Mouse (Mus musculus) gonadal fat pad, adult 2 months (tissue): Measurements from ENCODE around the gene Lin28a. TPM values are rescaled to one million over a fixed set of nuclear protein-coding genes. Genes with fewer than 3 reads are reported as not detected.
A peak's percentile ranks its signal among the peaks of the same experiment; 100 is the strongest.
"Not testable (repeated sequence)": the region's sequence is repeated elsewhere in the genome, so short reads cannot be mapped to it uniquely, and the experiment has no call there.

Experiments used
- DNase-seq: peaks from one replicate; pipeline ENCODE4 v3.0.0-alpha.2; 2012; ENCODE audit warnings: low read depth
- polyA plus RNA-seq: library from polyadenylated mRNA; depleted of rRNA; stranded (reverse); fragments of >200 nt; gene quantifications from 2 replicates; pipeline ENCODE4 v1.2.3, GENCODE M21; 2012

Gene Lin28a
- polyA plus RNA-seq, 1 experiment: not detected

DNA sequence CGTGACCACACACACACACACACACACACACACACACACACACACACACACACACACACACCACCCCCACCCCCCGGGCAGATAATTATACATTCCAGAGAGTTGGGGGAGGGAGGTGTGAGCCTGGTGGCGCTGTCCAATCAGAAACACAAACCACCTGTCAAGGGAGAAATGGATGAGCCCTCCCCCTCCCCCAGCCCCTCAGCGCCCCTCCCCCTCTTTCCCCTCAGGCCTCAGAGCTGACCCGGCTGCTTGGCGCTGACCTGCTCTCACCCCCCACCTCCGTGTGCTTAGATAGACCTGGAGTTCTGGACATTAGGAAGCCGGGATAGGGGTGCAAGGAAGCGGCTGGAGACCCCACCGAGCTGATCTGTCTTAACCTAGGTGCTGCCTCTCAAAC is 569 bp upstream of the Lin28a start:
- DNase-seq: no peak

DNA sequence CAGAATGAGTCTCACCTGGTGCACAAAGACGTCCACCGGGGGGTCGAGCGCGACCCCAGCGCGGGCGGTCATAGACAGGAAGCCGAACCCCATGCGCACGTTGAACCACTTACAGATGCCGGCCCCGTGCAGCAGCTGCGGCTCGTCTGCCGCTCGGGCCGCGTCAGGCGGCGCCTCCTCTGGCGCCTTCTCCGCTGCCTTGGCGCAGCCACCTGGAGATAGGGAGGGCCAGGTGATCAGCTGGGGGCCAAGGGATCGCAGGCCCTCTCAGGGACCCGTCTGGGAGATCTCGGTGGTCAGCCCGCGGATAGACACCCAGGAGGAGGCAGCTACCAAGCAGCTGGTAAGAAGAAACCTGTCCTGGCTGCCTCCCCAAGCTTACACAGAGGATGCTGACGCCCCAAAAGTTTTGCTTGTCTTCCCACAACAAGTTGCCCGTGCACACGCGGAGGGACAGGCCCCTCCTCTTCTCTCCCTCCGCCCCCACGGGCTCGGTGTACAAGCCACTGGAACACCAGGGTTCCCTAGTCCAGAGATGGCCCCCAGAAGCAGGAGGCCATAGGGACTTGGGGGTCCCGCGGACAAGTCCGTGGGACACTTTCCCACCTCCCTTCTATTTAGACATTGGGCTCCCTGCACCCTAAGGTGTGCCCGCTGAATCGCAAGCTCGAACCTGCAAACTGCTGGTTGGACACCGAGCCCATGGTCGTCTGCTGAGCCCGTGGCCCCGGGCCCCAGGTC is 433 bp downstream of the Lin28a start:
- DNase-seq: no peak

GRCm38 (mm10) chr4:134017201-134017865 is 1.3 kb downstream of the Lin28a start:
- DNase-seq: peak; percentile 36

DNA sequence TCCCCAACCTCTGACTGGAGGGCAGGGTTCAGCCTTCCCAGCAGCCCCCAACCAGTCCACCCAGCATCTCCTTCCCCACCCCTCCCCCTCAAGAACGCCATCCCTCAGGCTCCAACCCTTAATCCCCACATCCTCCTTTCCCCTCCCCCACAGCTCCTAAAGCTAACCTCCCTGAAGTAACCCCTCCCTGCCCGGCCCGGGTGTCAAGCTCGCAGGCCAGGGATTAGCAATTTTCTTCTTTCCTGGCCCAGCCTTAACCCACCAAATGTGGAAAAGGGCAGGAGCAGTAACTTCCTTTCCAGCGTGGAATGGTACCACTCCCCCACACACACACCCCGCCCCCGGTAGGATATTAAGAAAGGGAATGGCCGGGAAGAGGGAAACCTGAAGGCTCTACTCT is 1.9 kb downstream of the Lin28a start:
- DNase-seq: no peak

GRCm38 (mm10) chr4:134016208-134016607 is 2.4 kb downstream of the Lin28a start:
- no peak for DNase-seq

DNA sequence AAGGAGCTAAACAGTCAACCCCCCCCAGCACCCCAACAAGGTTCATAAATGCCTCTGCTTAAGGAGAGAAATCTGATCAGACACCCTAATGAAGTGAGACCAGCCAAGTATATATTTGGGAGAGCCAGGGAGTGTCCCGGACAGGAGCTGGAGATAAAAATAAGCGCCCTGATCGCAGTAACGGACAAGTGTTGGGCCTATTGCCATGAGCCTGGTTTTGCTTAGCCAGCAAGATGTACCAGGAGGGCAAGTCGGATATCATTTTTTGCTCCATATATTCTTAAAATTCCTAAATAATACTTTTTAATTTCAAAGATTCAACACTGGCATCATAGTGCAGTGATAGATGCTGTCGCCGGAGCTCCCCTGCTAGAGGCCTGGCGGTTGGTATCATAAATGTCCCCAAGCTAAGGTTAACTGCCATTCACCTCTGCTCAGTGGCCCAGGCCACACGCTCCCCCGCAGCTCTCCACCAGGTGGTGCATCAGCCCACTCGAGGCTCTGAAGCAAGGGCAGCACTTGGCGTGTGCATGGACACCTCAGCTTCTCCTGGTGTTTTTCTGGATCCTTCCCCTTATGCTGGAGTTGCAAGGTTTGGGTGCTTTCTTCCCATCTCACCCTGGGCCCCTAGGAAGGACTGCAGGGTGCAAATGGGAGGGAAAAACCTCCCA is 5.6 kb downstream of the Lin28a start:
- DNase-seq: no peak

- no peak for DNase-seq
Observed at GRCm38 (mm10) chr4:134011450-134012414, 6.9 kb downstream of the Lin28a start.

- no peak for DNase-seq
Observed at GRCm38 (mm10) chr4:134009709-134010108, 8.9 kb downstream of the Lin28a start.

GRCm38 (mm10) chr4:134006845-134007244 is 11.8 kb downstream of the Lin28a start:
- DNase-seq: no peak

DNA sequence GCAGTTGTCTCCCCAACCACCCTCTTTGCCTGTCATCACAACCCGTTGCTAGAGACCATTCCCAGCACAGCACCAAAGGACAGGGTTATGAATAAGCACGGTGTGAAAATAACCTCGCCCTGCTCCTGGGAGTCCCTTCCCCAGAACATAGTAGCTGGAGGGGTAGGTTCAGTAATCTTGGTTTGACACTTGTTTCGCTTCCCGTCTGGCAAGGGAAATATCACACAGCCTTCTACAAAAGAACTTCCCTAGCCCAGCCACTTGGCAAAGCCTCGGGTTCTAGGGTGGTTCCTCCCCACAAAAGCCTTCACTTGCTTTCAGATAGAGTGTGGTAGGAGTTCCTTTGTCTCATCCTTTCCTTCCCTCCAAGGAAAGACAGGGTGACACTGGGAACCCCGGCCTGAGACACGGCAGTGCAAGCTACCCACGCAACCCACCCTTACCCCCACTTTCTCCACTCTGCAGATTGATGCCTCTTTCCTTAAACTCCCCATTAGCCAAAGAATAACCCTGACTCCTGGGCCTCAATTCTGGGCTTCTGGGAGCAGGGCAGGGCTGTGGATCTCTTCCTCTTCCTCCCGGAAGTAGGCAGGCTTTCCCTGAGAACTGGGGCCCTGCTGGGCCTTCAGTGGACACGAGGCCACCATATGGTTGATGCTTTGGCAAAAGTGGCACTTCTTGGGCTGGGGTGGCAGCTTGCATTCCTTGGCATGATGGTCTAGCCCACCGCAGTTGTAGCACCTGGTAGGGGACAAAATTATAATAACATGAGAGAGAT is 12.9 kb downstream of the Lin28a start:
- no peak for DNase-seq

DNA sequence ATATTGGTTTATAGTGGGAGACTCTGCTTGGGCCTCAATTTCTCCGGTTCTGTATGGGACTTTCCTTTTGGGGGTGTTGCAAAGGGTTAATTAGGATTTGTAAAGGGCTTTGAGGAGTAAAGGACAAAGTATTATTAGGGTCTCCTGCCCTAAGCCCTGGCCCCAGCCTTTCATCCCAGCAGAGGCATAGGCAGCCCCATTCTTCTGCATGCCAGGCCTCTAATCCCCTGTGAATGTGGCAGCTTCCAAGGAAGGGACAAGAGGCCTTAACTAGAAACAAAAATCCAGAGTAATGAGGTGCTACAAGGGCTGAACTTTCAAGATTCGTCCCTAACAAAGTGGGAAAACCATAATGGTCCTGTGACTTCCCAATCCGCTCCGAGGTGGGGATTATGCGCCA is 15.7 kb downstream of the Lin28a start:
- DNase-seq: no peak

GRCm38 (mm10) chr4:134002246-134002645 is 16.4 kb downstream of the Lin28a start:
- DNase-seq: peak; percentile 52

DNA sequence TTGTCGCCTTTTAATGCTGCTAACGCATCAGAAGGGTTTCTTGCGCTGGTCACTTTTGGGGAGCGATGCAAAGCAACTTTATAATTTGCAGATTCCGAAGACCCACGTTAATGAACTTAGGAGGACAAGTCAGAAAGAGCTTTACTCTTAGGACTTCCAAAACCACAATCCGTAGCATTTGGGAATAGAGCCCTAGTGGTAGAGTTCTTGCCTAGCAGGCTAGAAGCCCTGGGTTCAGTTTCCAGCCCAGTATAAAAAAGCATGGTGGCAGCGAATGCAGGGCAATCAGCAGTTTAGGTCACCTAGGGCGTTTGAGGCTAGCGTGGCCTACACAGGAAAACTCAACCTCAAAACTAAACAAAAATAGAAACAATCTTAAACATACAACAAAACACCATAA is 16.9 kb downstream of the Lin28a start:
- no peak for DNase-seq

DNA sequence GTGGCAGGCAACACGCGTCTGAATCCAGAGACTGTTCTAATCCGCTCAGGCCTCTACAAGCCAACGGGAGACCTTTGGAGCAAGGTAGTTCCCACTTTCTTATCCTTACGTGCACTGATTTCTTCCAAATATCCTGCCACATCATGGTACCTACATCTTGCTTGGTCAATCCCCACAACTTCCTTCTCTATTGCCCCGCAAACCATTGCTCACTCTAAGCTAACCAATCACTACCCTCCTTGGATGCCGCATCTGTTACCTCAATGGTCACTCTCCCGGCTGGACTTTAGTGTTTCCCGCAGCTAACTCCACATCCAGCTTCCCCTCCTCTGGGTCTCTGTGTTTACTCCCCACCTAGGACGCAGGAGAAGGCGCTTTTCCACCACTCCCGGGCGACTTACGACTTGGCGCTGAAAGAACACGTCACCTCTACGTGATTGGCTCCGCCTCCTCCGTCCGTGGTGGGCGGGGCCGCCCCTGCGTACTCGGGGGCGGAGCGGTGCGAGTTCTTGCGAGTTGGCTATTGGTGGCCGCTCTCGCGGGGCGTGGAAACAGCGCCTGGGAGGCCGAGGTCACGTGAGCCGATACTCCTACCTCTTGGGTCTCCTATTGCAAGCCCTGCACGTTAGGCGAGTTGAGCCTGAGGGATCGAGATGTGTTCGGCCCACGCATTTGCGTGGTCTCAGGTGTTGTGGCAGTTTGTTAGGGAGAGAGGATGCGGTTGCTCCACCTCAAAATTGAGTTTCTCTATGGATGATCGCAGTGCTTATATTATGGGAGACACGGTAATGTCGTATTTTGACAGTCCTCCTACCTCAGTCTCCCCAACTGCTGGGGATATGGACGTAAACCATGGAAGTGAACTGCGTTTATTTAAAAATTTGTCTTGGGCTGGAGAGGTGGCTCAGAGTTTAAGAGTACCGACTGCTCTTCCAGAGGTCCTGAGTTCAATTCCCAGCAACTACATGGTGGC is 17.9 kb downstream of the Lin28a start, which contains the start of gene Dhdds:
TSS of gene Dhdds (minus strand) at position 453 of the 973 bp plus-strand sequence.
- peak; percentile 81 for DNase-seq

DNA sequence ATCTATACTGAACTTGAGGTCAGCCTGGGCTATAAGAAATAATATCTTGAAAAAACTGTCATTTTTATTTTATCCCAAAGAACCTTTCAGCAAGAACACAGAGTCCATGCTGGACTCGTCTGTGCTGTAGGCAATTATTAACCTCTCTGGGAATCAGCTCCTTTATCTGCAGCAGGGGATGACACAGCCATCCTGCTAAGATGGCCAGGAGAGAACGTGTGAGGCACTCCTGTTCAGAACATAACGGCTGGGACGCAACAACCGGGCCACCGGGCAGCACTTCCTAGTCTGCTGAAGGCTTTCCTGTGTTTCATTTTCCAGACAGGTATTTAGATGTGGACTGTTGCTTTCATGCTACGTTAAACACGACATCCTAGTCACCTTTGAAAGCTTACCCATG is 23.9 kb downstream of the Lin28a start:
- DNase-seq: no peak

DNA sequence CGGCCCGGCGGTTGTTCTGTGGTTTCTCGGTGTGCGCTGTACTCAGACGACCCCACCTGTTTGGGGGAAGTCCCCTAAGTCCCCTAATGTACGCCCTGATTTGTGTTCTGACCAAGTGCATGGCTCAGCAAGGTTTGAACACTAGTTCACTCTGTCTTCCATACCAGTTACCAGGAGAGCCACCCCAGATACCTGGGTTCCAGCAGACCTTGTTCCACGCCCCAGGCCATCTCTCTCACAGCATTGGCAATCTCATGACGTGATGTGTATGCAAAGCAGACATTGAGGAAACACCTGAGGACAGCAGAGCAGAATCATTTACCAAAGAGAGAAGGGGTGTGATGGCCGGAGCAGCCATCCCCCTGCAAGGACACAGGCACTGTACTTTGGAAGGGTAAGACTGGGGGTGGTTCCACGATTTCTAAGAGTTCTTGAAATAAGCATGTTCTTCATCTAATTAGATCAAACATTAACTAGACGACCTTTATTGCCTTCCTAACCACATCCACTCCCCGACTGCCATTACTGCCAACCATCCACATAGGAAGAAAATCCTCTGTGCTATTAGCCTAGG is 27.5 kb downstream of the Lin28a start:
- no peak for DNase-seq

DNA sequence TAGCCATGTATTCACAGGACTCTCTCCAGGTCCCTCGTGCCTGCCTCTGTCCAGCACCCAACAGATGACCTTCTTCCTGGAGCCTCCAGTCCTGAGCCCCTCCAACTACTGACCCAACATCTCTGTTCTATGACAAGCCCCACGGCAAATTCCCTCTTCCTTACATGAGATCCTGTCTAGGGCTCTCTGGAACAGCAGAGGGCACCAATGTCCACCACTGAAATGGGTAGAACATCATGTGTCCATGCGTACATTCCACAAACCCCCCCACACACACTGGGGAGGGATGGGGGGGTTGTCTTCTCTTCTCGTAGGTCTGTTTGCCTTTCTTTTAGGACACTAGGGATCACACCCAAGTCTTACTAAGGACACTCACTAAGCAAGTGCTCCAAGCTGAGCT is 28.6 kb downstream of the Lin28a start:
- DNase-seq: no peak

GRCm38 (mm10) chr4:133988289-133988688 is 30.4 kb downstream of the Lin28a start:
- DNase-seq: not testable (repeated sequence)

GRCm38 (mm10) chr4:133982936-133983335 is 35.7 kb downstream of the Lin28a start:
- no peak for DNase-seq
